Mouse (Mus musculus): Measurements from ENCODE around the gene Gpr173. TPM values are rescaled to one million over a fixed set of nuclear protein-coding genes. Genes with fewer than 3 reads are reported as not detected.
"Not testable (repeated sequence)": the region's sequence is repeated elsewhere in the genome, so short reads cannot be mapped to it uniquely, and the experiment has no call there.

Gpr173 gene
- polyA plus RNA-seq, 1 experiment from 2014 or later: 11.1 TPM

- Histone ChIP-seq H3K36me3 (ENCODE audit: control insufficient read depth, insufficient read depth) (0 out of 2 replicates have a peak, but pooled peaks cover 2% of the 10 kb centered on the region), H3K27me3 (replicated peaks; ENCODE audit: control insufficient read depth, insufficient read depth, low read length) (peaks cover 16% of the 10 kb centered on the region; the same call in 1 of the 2 replicates), H3K27ac (ENCODE audit: low read length) (peak within 1 kb of the TSS; percentile 82), H3K4me1 (replicated peaks; ENCODE audit: control insufficient read depth, insufficient read depth, low read length) (peaks cover 14% of the 10 kb centered on the region), H3K4me2 (ENCODE audit: low read length) (peak within 1 kb of the TSS; percentile 64), H3K9me3 (ENCODE audit: control insufficient read depth, low read length) (no peaks in the 10 kb centered on the region), H3K9ac (replicated peaks; ENCODE audit: low read depth, low read length) (peak within 1 kb of the TSS; percentile 74), H3K4me3 (replicated peaks; ENCODE audit: low read length) (peak within 1 kb of the TSS; percentile 63)
- WGBS: 7% methylated on average over 24 of the region's 27 CpGs
- ATAC-seq: peak; percentile 97
These were observed 26.1 kb downstream of the Gpr173 start, which contains the start of gene Tspyl2 for GRCm38 (mm10) chrX:152342358-152342901. Gene Tspyl2 (minus strand): TSS chrX:152342425.

DNA sequence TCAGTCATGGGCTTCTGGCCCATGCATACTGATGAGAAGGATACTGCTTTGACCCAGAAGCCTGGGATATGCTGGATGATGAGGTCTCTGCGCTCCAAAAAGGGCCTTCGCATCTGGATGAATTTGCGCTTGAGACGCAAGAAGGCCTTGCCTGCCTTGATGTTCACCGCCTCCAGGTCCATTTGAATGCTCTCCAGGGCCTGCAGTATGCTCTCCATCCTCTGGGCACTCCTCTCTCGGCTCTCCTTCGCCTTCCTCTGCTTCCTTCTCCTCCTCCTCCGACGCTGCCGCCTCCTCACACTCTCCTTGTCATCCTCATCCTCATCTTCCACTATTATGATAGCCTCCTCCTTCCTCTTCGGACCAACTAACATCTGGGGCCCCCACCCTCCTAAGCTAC lies 27.0 kb downstream of the Gpr173 start:
- Histone ChIP-seq H3K4me2 (ENCODE audit: low read length) (peak overlapping the region; percentile 64), H3K9ac (replicated peaks; ENCODE audit: low read depth, low read length) (peak overlapping the region; percentile 74), H3K4me3 (replicated peaks; ENCODE audit: low read length) (peak overlapping the region; percentile 63), H3K4me1 (replicated peaks; ENCODE audit: control insufficient read depth, insufficient read depth, low read length) (peaks cover 18% of the 10 kb centered on the region), H3K27me3 (replicated peaks; ENCODE audit: control insufficient read depth, insufficient read depth, low read length) (peaks cover 13% of the 10 kb centered on the region; the same call in 1 of the 2 replicates), H3K27ac (ENCODE audit: low read length) (peak overlapping the region; percentile 82), H3K36me3 (ENCODE audit: control insufficient read depth, insufficient read depth) (0 out of 2 replicates have a peak, but pooled peaks cover 2% of the 10 kb centered on the region), H3K9me3 (ENCODE audit: control insufficient read depth, low read length) (no peaks in the 10 kb centered on the region)
- no peak for ATAC-seq
- 22% methylated on average over 11 of the region's 11 CpGs for WGBS

DNA sequence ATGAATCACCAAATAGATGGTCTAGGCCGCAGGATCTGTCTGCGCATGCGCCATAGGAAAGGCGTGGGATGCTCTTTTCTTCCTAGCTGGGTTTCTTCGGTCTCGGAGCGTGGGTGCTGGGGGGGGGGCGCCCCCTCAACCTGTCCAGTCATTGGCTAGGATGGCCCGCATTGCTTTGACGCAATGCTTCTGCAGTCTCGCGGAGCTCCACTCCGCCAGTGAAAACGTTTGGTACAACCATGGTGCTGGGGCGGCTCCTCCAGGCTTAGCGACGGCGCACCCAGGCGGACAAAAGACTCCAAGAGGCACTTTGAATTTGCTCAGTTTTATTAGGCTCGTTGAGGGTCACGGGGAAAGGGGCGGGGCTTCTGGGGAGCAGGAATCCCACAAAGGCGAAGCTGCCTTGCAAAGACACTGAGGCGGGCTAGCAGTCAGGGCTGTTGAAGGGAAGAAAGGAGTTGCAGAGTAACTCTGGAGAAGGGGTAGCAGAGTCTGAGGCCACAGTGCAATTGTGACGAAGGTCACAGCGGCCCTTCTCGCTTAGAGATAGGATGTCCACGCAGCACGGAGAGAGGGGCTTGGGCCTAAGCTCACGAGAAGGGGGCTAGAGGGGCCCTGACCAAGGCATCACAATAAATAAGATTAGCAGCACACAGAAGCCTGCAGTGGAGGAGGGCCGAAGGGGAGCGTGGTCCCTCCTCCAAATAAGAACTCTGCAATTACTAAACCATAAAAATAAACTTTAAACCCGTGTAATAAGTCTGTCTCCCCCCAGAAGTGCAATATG lies 31.8 kb downstream of the Gpr173 start:
- 12% methylated on average over 32 of the region's 33 CpGs for WGBS
- peaks cover 12% of the 10 kb centered on the region for H3K27me3 ChIP-seq (replicated peaks; ENCODE audit: control insufficient read depth, insufficient read depth, low read length)
- ATAC-seq: peak; percentile 99

DNA sequence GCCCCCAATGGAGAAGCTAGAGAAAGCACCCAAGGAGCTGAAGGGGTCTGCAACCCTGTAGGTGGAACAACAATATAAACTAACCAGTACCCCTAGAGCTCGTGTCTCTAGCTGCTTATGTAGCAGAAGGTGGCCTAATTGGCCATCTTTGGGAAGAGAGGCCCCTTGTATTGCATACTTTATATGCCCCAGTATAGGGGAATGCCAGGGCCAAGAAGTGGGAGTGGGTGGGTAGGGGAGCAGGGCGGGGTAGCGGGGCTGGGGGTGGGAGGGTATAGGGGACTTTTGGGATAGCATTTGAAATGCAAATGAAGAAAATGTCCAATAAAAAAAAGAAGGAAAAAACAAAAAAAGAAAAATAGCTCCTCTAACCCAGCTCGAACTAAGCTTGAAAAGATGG lies 32.4 kb downstream of the Gpr173 start:
- Histone ChIP-seq H3K27me3 (replicated peaks; ENCODE audit: control insufficient read depth, insufficient read depth, low read length) (peaks cover 12% of the 10 kb centered on the region), H3K4me1 (replicated peaks; ENCODE audit: control insufficient read depth, insufficient read depth, low read length) (peaks cover 16% of the 10 kb centered on the region), H3K4me2 (ENCODE audit: low read length) (peak overlapping the region; percentile 19; the same call in 1 of the 2 replicates), H3K27ac (ENCODE audit: low read length) (peak overlapping the region; percentile 95)
- H3K9me3 ChIP-seq (ENCODE audit: control insufficient read depth, low read length); H3K4me3 ChIP-seq (replicated peaks; ENCODE audit: low read length); H3K9ac ChIP-seq (replicated peaks; ENCODE audit: low read depth, low read length); H3K36me3 ChIP-seq (ENCODE audit: control insufficient read depth, insufficient read depth): not testable (repeated sequence)
- 32% methylated on average over 4 of the region's 4 CpGs for WGBS
- ATAC-seq: peak; percentile 30

More for the DNA sequence above, 31.8 kb downstream of the Gpr173 start:
- Histone ChIP-seq H3K36me3 (ENCODE audit: control insufficient read depth, insufficient read depth) (0 out of 2 replicates have a peak, but pooled peaks cover 2% of the 10 kb centered on the region), H3K9ac (replicated peaks; ENCODE audit: low read depth, low read length) (peak overlapping the region; percentile 45), H3K4me2 (ENCODE audit: low read length) (peak overlapping the region; percentile 45), H3K27ac (ENCODE audit: low read length) (peak overlapping the region; percentile 95), H3K4me3 (replicated peaks; ENCODE audit: low read length) (peak overlapping the region; percentile 21), H3K4me1 (replicated peaks; ENCODE audit: control insufficient read depth, insufficient read depth, low read length) (peaks cover 16% of the 10 kb centered on the region), H3K9me3 (ENCODE audit: control insufficient read depth, low read length) (no peaks in the 10 kb centered on the region)

- not testable (repeated sequence) for H3K9me3 ChIP-seq (ENCODE audit: control insufficient read depth, low read length); ATAC-seq; H3K4me2 ChIP-seq (ENCODE audit: low read length); H3K27ac ChIP-seq (ENCODE audit: low read length); H3K4me3 ChIP-seq (replicated peaks; ENCODE audit: low read length); H3K9ac ChIP-seq (replicated peaks; ENCODE audit: low read depth, low read length); H3K4me1 ChIP-seq (replicated peaks; ENCODE audit: control insufficient read depth, insufficient read depth, low read length); H3K36me3 ChIP-seq (ENCODE audit: control insufficient read depth, insufficient read depth)
- peaks cover 16% of the 10 kb centered on the region for H3K27me3 ChIP-seq (replicated peaks; ENCODE audit: control insufficient read depth, insufficient read depth, low read length)
These were observed 39.1 kb downstream of the Gpr173 start for GRCm38 (mm10) chrX:152329400-152329799.

DNA sequence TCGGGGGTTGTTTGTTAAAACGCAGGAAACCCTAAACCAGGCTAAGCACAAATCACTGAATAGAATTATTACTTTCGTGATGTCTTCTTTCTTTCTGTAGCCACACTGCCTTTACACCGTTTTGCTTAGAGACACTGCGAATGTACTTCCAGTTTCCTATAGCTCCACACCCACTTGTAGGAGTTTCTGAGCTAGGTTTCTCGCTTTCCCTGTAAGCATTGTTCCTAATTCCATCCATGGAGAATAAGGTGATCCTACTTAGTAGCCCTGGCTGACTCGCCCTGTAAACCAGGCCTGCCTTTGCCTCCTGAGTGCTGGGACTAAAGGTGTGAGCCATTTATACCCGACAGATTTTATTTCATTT lies 40.8 kb downstream of the Gpr173 start:
- H3K27ac ChIP-seq (ENCODE audit: low read length): no peak overlapping the region
- ATAC-seq: peak; percentile 32

DNA sequence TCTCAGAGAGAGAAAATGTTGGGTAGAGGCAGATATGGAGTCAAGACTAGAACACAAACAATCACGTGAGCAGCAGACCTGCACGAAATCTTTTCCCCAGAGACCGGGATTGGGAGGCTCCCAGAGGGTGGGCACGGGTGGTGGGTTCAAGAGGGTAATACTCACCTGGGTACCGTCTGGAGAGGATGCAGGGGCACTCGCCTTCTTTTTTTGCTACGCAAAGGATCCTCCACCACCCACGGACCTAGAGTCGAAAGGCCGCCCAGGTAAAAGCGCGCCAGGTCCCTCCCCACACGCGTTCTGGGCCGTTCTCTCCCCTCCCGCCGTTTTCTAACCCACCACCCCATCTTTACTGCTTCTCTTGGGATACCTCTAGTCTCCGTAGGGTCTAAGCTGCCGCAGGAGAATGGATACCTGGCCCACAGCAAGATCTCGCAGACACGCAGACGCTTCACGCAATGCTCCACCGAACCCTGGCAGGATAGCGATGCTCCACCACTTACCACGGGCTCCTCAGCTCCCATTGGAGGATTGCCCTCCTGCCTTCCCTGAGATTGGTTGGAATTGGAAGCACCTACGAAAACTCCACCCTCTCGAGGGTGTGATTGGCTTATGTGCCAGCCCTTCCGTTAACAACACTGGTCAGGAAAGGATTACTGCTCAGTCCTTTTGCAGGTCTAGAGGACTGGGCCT lies 41.4 kb downstream of the Gpr173 start, which contains the start of gene Kantr:
Kantr (minus strand) TSS at position 500 of the 693 bp plus-strand sequence.
- peak within 1 kb of the TSS; percentile 44 for H3K27ac ChIP-seq (ENCODE audit: low read length)
- ATAC-seq: peak; percentile 100
- no peaks in the 10 kb centered on the region for H3K9me3 ChIP-seq (ENCODE audit: control insufficient read depth, low read length)
- peaks cover 3% of the 10 kb centered on the region; the same call in 1 of the 2 replicates for H3K4me1 ChIP-seq (replicated peaks; ENCODE audit: control insufficient read depth, insufficient read depth, low read length)
- peak within 1 kb of the TSS; percentile 64 for H3K9ac ChIP-seq (replicated peaks; ENCODE audit: low read depth, low read length)
- H3K27me3 ChIP-seq (replicated peaks; ENCODE audit: control insufficient read depth, insufficient read depth, low read length): peaks cover 7% of the 10 kb centered on the region; the same call in 1 of the 2 replicates
- H3K4me3 ChIP-seq (replicated peaks; ENCODE audit: low read length): peak within 1 kb of the TSS; percentile 55
- H3K36me3 ChIP-seq (ENCODE audit: control insufficient read depth, insufficient read depth): no peaks in the 10 kb centered on the region
- peak within 1 kb of the TSS; percentile 57 for H3K4me2 ChIP-seq (ENCODE audit: low read length)
- whole genome bisulfite sequencing: 14% methylated on average over 29 of the region's 29 CpGs

More for the DNA sequence above, 40.8 kb downstream of the Gpr173 start:
- peaks cover 3% of the 10 kb centered on the region; the same call in 1 of the 2 replicates for H3K4me1 ChIP-seq (replicated peaks; ENCODE audit: control insufficient read depth, insufficient read depth, low read length)
- peak overlapping the region; percentile 55 for H3K4me3 ChIP-seq (replicated peaks; ENCODE audit: low read length)
- H3K4me2 ChIP-seq (ENCODE audit: low read length): peak overlapping the region; percentile 57
- H3K9ac ChIP-seq (replicated peaks; ENCODE audit: low read depth, low read length): peak overlapping the region; percentile 17; the same call in 1 of the 2 replicates
- H3K9me3 ChIP-seq (ENCODE audit: control insufficient read depth, low read length): no peaks in the 10 kb centered on the region
- peaks cover 7% of the 10 kb centered on the region; the same call in 1 of the 2 replicates for H3K27me3 ChIP-seq (replicated peaks; ENCODE audit: control insufficient read depth, insufficient read depth, low read length)
- 20% methylated on average over 8 of the region's 8 CpGs for WGBS
- no peaks in the 10 kb centered on the region for H3K36me3 ChIP-seq (ENCODE audit: control insufficient read depth, insufficient read depth)

- peaks cover 3% of the 10 kb centered on the region; the same call in 1 of the 2 replicates for H3K4me1 ChIP-seq (replicated peaks; ENCODE audit: control insufficient read depth, insufficient read depth, low read length)
- no peak overlapping the region for H3K27ac ChIP-seq (ENCODE audit: low read length)
- H3K36me3 ChIP-seq (ENCODE audit: control insufficient read depth, insufficient read depth): no peaks in the 10 kb centered on the region
- H3K9ac ChIP-seq (replicated peaks; ENCODE audit: low read depth, low read length): no peak overlapping the region
- no peak overlapping the region for H3K4me2 ChIP-seq (ENCODE audit: low read length)
- no peak for ATAC-seq
- 90% methylated on average over 1 of the region's 1 CpGs for WGBS
- peaks cover 12% of the 10 kb centered on the region; the same call in 1 of the 2 replicates for H3K27me3 ChIP-seq (replicated peaks; ENCODE audit: control insufficient read depth, insufficient read depth, low read length)
- H3K9me3 ChIP-seq (ENCODE audit: control insufficient read depth, low read length): no peaks in the 10 kb centered on the region
- no peak overlapping the region for H3K4me3 ChIP-seq (replicated peaks; ENCODE audit: low read length)
These were observed 44.9 kb downstream of the Gpr173 start for GRCm38 (mm10) chrX:152323584-152323983.

- Histone ChIP-seq H3K36me3 (ENCODE audit: control insufficient read depth, insufficient read depth) (no peaks in the 10 kb centered on the region), H3K4me2 (ENCODE audit: low read length) (no peak overlapping the region), H3K9me3 (ENCODE audit: control insufficient read depth, low read length) (no peaks in the 10 kb centered on the region), H3K4me1 (replicated peaks; ENCODE audit: control insufficient read depth, insufficient read depth, low read length) (peaks cover 2% of the 10 kb centered on the region; the same call in 1 of the 2 replicates), H3K9ac (replicated peaks; ENCODE audit: low read depth, low read length) (no peak overlapping the region), H3K27ac (ENCODE audit: low read length) (no peak overlapping the region), H3K4me3 (replicated peaks; ENCODE audit: low read length) (no peak overlapping the region), H3K27me3 (replicated peaks; ENCODE audit: control insufficient read depth, insufficient read depth, low read length) (peaks cover 12% of the 10 kb centered on the region; the same call in 1 of the 2 replicates)
- WGBS: 19% methylated on average over 2 of the region's 2 CpGs
- ATAC-seq: no peak
These were observed 45.7 kb downstream of the Gpr173 start for GRCm38 (mm10) chrX:152322776-152323175.
